Mouse (Mus musculus): ENCODE measurements around the gene Ercc5. TPM values are rescaled to one million over a fixed set of nuclear protein-coding genes. Genes with fewer than 3 reads are reported as not detected.
A peak's percentile ranks its signal among the peaks of the same experiment; 100 is the strongest.

The Ercc5 gene
- 42.3 and 43.0 TPM in 2 replicates for polyA plus RNA-seq (2016; fragmentation: Nextera tagmentation; extraction: Ambion mirVana)

DNA sequence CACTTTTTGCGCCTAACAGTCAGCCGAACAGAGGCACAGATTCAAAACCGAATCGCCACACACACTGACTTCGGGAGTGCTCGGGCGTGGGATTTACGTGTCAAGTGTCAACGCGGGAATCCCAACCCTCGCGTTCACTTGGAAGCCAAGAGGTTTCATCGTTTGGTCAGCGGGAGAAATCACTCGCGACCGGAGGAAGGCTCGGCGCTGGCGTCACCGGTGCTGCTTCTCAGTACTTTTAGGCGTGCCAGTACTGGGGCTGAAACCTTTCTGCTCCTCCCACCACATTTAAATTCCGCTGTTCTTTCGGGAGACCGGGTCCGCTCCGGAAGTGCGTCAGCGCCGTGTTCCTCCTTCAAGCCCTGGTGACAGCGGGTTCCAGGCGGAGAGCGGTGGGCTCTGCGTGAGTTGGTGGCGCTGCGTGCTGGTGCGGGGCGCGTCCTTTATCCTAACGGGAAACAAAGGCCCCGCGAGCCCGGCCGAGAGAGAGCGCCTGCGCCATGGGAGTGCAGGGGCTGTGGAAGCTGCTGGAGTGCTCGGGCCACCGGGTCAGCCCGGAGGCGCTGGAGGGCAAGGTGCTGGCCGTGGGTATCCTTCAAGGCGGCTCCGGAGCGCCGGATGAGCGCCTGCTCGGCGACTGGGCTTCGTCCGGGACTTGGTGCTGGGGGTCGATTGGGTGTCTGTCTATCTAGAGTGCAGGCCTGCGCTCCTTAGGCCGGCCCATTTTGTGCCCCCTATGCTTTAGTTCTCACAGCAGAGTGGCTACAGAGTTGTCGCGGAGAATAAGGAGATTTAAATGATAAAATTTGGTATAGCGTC is at the start of gene Ercc5:
Gene Ercc5 (plus strand): TSS at position 182 of the 819 bp plus-strand sequence.
- Histone ChIP-seq H3K9me3 (no peaks in the 10 kb centered on the region), H3K36me3 (peaks cover 11% of the 10 kb centered on the region; the same call in 1 of the 2 replicates), H3K27ac (peak within 1 kb of the TSS; percentile 99), H3K4me3 (peak within 1 kb of the TSS; percentile 85), H3K27me3 (replicated peaks) (no peaks in the 10 kb centered on the region), H3K9ac (peak within 1 kb of the TSS; percentile 93), H3K4me2 (replicated peaks) (peak within 1 kb of the TSS; percentile 67), H3K4me1 (peaks cover 10% of the 10 kb centered on the region; the same call in 1 of the 2 replicates)
- under 1% methylated on average over 66 of the region's 66 CpGs for WGBS
- peak; percentile 96 for ATAC-seq (ENCODE audit: low FRiP score, low read depth)

DNA sequence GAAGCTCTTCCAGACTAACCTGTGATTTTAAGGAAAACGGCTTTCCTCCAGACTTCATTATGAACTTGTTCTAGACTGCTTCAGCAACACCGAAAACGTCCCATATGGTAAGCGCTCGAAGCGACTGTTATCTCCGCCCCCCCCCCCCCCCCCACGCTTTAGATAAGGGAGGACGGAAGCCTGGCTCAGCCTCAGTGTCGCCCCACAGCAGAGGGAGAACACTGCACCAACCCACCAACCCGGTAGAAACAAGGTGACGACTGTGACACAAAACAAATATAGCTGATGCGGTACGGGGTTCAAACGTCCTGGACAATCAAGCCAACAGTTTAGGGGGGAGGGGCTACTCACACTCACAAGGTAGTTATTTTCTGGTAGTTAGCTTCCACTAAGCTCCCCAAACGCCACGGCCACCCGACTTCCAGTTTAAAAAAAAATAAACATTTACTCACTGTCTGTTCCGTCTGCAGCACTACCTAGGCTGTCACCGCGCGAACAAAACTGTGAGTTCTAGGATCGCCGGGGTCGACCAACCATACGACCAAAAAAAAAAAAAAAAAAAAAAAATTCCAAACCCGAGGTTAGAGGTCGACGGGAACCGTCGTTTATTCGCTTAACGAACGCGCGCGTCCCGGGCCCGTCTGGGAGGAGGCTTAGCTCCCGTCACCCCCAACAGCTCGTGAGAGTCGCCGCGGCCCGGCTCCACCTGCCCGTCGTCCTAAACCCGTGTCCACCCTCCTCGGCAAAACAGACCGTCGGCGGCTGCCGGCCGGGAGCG is 45.9 kb upstream of the Ercc5 start:
- peak; percentile 81 for ATAC-seq (ENCODE audit: low FRiP score, low read depth)
- Histone ChIP-seq H3K36me3 (peaks cover 26% of the 10 kb centered on the region), H3K4me1 (peaks cover 8% of the 10 kb centered on the region; the same call in 1 of the 2 replicates), H3K4me3 (peak overlapping the region; percentile 79), H3K27me3 (replicated peaks) (no peaks in the 10 kb centered on the region), H3K9me3 (no peaks in the 10 kb centered on the region), H3K4me2 (replicated peaks) (peak overlapping the region; percentile 68), H3K27ac (peak overlapping the region; percentile 82; the same call in 1 of the 2 replicates), H3K9ac (peak overlapping the region; percentile 77)
- WGBS, result under 1% methylated on average over 55 of the region's 55 CpGs

DNA sequence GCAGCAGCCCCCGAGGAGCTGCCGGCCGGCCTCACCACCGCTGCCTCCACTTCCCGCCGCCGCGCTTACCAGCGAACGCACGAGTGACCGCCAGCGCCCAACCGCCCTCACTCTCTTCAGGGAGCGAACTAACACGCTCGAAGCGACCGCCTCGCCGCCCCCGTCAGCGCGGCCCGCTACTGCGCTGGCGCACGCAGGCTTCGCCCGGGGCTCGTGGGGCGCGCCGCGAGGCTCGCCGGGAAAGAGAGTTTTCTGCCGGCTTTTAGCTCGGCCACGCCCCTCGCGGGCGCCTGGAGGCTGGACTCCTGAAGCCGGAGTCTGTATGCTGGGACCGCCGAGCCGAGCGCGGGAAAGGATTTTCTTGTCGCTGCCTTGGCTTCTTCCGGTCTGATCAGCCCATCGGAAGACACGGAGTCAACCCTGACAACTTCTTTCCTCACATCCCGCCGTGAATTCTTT is 45.3 kb upstream of the Ercc5 start, which contains the start of gene Tex30:
Gene Tex30 (minus strand): TSS at position 183 of the 459 bp plus-strand sequence.
- peak; percentile 98 for ATAC-seq (ENCODE audit: low FRiP score, low read depth)
- Histone ChIP-seq H3K36me3 (peaks cover 21% of the 10 kb centered on the region), H3K9me3 (no peaks in the 10 kb centered on the region), H3K4me1 (peaks cover 8% of the 10 kb centered on the region; the same call in 1 of the 2 replicates), H3K4me2 (replicated peaks) (peak within 1 kb of the TSS; percentile 68), H3K27me3 (replicated peaks) (no peaks in the 10 kb centered on the region), H3K27ac (peak within 1 kb of the TSS; percentile 82; the same call in 1 of the 2 replicates), H3K4me3 (peak within 1 kb of the TSS; percentile 79), H3K9ac (peak within 1 kb of the TSS; percentile 77)
- under 1% methylated on average over 55 of the region's 55 CpGs for WGBS

- peak overlapping the region; percentile 68 for H3K4me2 ChIP-seq (replicated peaks)
- 0 out of 2 replicates have a peak overlapping the region, but pooled peaks have one; percentile 77 for H3K9ac ChIP-seq
- WGBS, result 12% methylated on average over 5 of the region's 5 CpGs
- no peak overlapping the region for H3K27ac ChIP-seq
- no peaks in the 10 kb centered on the region for H3K9me3 ChIP-seq
- ATAC-seq (ENCODE audit: low FRiP score, low read depth), result peak; percentile 27; the same call in 1 of the 2 replicates
- H3K4me1 ChIP-seq, result peaks cover 8% of the 10 kb centered on the region; the same call in 1 of the 2 replicates
- H3K36me3 ChIP-seq, result peaks cover 21% of the 10 kb centered on the region
- peak overlapping the region; percentile 79; the same call in 1 of the 2 replicates for H3K4me3 ChIP-seq
- H3K27me3 ChIP-seq (replicated peaks), result no peaks in the 10 kb centered on the region
Measured at GRCm38 (mm10) chr1:44102939-44103338, 44.6 kb upstream of the Ercc5 start.

- H3K4me2 ChIP-seq (replicated peaks), result peak overlapping the region; percentile 76
- H3K36me3 ChIP-seq, result peaks cover 16% of the 10 kb centered on the region
- no peaks in the 10 kb centered on the region for H3K27me3 ChIP-seq (replicated peaks)
- no peak overlapping the region for H3K4me3 ChIP-seq
- H3K9ac ChIP-seq, result no peak overlapping the region
- no peaks in the 10 kb centered on the region for H3K9me3 ChIP-seq
- no peak for ATAC-seq (ENCODE audit: low FRiP score, low read depth)
- H3K27ac ChIP-seq, result no peak overlapping the region
- H3K4me1 ChIP-seq, result no peaks in the 10 kb centered on the region
Measured at GRCm38 (mm10) chr1:44117571-44117970, 30.0 kb upstream of the Ercc5 start.

GRCm38 (mm10) chr1:44118239-44119054 is 29.1 kb upstream of the Ercc5 start, which contains the start of the genes Kdelc1 and Bivm:
Gene Kdelc1 (minus strand): TSS chr1:44118808.
Gene Bivm (plus strand): TSS chr1:44118957.
- WGBS, result under 1% methylated on average over 39 of the region's 39 CpGs
- Histone ChIP-seq H3K9me3 (no peaks in the 10 kb centered on the region), H3K27me3 (replicated peaks) (no peaks in the 10 kb centered on the region), H3K36me3 (peaks cover 11% of the 10 kb centered on the region), H3K4me3 (peak within 1 kb of the TSS; percentile 74), H3K27ac (peak within 1 kb of the TSS; percentile 88), H3K9ac (peak within 1 kb of the TSS; percentile 89), H3K4me2 (replicated peaks) (peak within 1 kb of the TSS; percentile 76), H3K4me1 (no peaks in the 10 kb centered on the region)
- ATAC-seq (ENCODE audit: low FRiP score, low read depth), result peak; percentile 97

GRCm38 (mm10) chr1:44119201-44120073 is 28.1 kb upstream of the Ercc5 start:
- WGBS, result under 1% methylated on average over 41 of the region's 43 CpGs
- peak overlapping the region; percentile 89 for H3K9ac ChIP-seq
- H3K4me3 ChIP-seq, result peak overlapping the region; percentile 74
- H3K9me3 ChIP-seq, result no peaks in the 10 kb centered on the region
- H3K36me3 ChIP-seq, result peaks cover 7% of the 10 kb centered on the region
- no peaks in the 10 kb centered on the region for H3K27me3 ChIP-seq (replicated peaks)
- H3K4me1 ChIP-seq, result no peaks in the 10 kb centered on the region
- ATAC-seq (ENCODE audit: low FRiP score, low read depth), result peak; percentile 90
- peak overlapping the region; percentile 88 for H3K27ac ChIP-seq
- peak overlapping the region; percentile 76 for H3K4me2 ChIP-seq (replicated peaks)

GRCm38 (mm10) chr1:44120074-44120406 is 27.5 kb upstream of the Ercc5 start:
- Histone ChIP-seq H3K27me3 (replicated peaks) (no peaks in the 10 kb centered on the region), H3K27ac (peak overlapping the region; percentile 88), H3K4me3 (peak overlapping the region; percentile 74), H3K9me3 (no peaks in the 10 kb centered on the region), H3K4me1 (no peaks in the 10 kb centered on the region), H3K4me2 (replicated peaks) (peak overlapping the region; percentile 76), H3K36me3 (peaks cover 8% of the 10 kb centered on the region), H3K9ac (peak overlapping the region; percentile 89)
- peak; percentile 27 for ATAC-seq (ENCODE audit: low FRiP score, low read depth)
- WGBS, result 7% methylated on average over 6 of the region's 6 CpGs

- Histone ChIP-seq H3K4me1 (no peaks in the 10 kb centered on the region), H3K4me2 (replicated peaks) (no peak overlapping the region), H3K4me3 (no peak overlapping the region), H3K36me3 (peaks cover 12% of the 10 kb centered on the region; the same call in 1 of the 2 replicates), H3K9me3 (no peaks in the 10 kb centered on the region), H3K27ac (no peak overlapping the region), H3K27me3 (replicated peaks) (no peaks in the 10 kb centered on the region), H3K9ac (no peak overlapping the region)
- WGBS, result 88% methylated on average over 3 of the region's 3 CpGs
- ATAC-seq (ENCODE audit: low FRiP score, low read depth), result no peak
Measured at GRCm38 (mm10) chr1:44122256-44122655, 25.3 kb upstream of the Ercc5 start.

GRCm38 (mm10) chr1:44125590-44125989 is 22.0 kb upstream of the Ercc5 start:
- H3K4me3 ChIP-seq, result no peak overlapping the region
- no peaks in the 10 kb centered on the region for H3K27me3 ChIP-seq (replicated peaks)
- no peak overlapping the region for H3K27ac ChIP-seq
- H3K9me3 ChIP-seq, result no peaks in the 10 kb centered on the region
- 91% methylated on average over 4 of the region's 4 CpGs for WGBS
- H3K36me3 ChIP-seq, result peaks cover 21% of the 10 kb centered on the region; the same call in 1 of the 2 replicates
- no peak overlapping the region for H3K9ac ChIP-seq
- H3K4me2 ChIP-seq (replicated peaks), result no peak overlapping the region
- no peak for ATAC-seq (ENCODE audit: low FRiP score, low read depth)
- H3K4me1 ChIP-seq, result no peaks in the 10 kb centered on the region
